In genomic region chr10:39732266-39733100, GRCm38 (mm10) we compare ENCODE assay signal across 8 mouse cellular contexts. TPM values are rescaled to one million over a fixed set of nuclear protein-coding genes. Genes with fewer than 3 reads are reported as not detected.
DNase-seq lines count a peak whose midpoint lies in the region; ATAC-seq lines count a peak whose summit lies in the region.

No protein-coding gene starts in this region.

- H3K4me1 ChIP-seq in embryonic facial prominence, embryonic 15.5 days, result no peaks in the 10 kb centered on the region
- peaks cover 14% of the 10 kb centered on the region for H3K4me1 ChIP-seq in kidney, embryonic 15.5 days

- no peaks in the 10 kb centered on the region for H3K36me3 ChIP-seq in embryonic facial prominence, embryonic 15.5 days
- H3K36me3 ChIP-seq in kidney, embryonic 15.5 days, result no peaks in the 10 kb centered on the region

- H3K4me3 ChIP-seq in embryonic facial prominence, embryonic 15.5 days (replicated peaks), result peak overlapping the region; percentile 89
- H3K4me3 ChIP-seq in kidney, embryonic 15.5 days (replicated peaks), result peak overlapping the region; percentile 88

- no peaks in the 10 kb centered on the region for H3K27me3 ChIP-seq in embryonic facial prominence, embryonic 15.5 days
- H3K27me3 ChIP-seq in kidney, embryonic 15.5 days, result no peaks in the 10 kb centered on the region

- ATAC-seq in embryonic facial prominence, embryonic 15.5 days (ENCODE audit: insufficient number of reproducible peaks, low FRiP score, low TSS enrichment, low read depth), result peak; percentile 63
- ATAC-seq in kidney, embryonic 15.5 days (replicated peaks; ENCODE audit: low FRiP score), result peak; percentile 61

- DNase-seq in 416B (ENCODE audit: low read depth) (peak; percentile 77), liver (peak; percentile 81)
- DNase-seq in adrenal gland, postnatal 4 days (ENCODE audit: low spot score in 2 of 2), result peak; percentile 49 to 68
- DNase-seq in heart, adult 9 months (ENCODE audit: low spot score in 2 of 2), result peak; percentile 63 to 64
- DNase-seq in monocyte, adult 2 months (ENCODE audit: low read depth in 1 of 2, low spot score in 2 of 2), result peak; percentile 23 to 59
- DNase-seq in spleen, postnatal 36 days (ENCODE audit: low spot score in 2 of 2), result peak; percentile 74 to 79

- H3K4me2 ChIP-seq in embryonic facial prominence, embryonic 15.5 days (replicated peaks), result peak overlapping the region; percentile 49
- H3K4me2 ChIP-seq in kidney, embryonic 15.5 days, result peak overlapping the region; percentile 63

- no peaks in the 10 kb centered on the region for H3K9me3 ChIP-seq in embryonic facial prominence, embryonic 15.5 days (replicated peaks)
- H3K9me3 ChIP-seq in kidney, embryonic 15.5 days (replicated peaks), result no peaks in the 10 kb centered on the region

- WGBS in embryonic facial prominence, embryonic 15.5 days, result under 1% methylated on average over 73 of the region's 105 CpGs
- WGBS in kidney, embryonic 15.5 days, result under 1% methylated on average over 81 of the region's 105 CpGs

- H3K27ac ChIP-seq in embryonic facial prominence, embryonic 15.5 days (replicated peaks), result peak overlapping the region; percentile 100
- H3K27ac ChIP-seq in kidney, embryonic 15.5 days, result peak overlapping the region; percentile 100

- peak overlapping the region; percentile 93 for H3K9ac ChIP-seq in embryonic facial prominence, embryonic 15.5 days
- H3K9ac ChIP-seq in kidney, embryonic 15.5 days, result peak overlapping the region; percentile 96

RNA-seq across cellular contexts. Expression of gene Rev3l, which starts 0.6 kb away (rescaled TPM):
- 10 to 100 TPM; 48.6 to 52.9 TPM for total RNA-seq in adrenal gland, postnatal 4 days (2021)
- 17.6 and 21.0 TPM in 2 replicates for polyA plus RNA-seq in embryonic facial prominence, embryonic 15.5 days (2015; fragmentation: Nextera tagmentation; extraction: Ambion mirVana)
- polyA plus RNA-seq in kidney, embryonic 15.5 days (2015; fragmentation: Nextera tagmentation; extraction: Ambion mirVana), result 14.8 and 15.5 TPM in 2 replicates

Comparison
In these comparisons a context has a peak if more than half of its experiments do, and no peak if none do; other contexts are left out.
1. Peak in every context shown above with its lines: DNase-seq, ATAC-seq, H3K4me3 ChIP-seq and H3K27ac ChIP-seq.